Mouse (Mus musculus) adrenal gland, postnatal 25 days (tissue): ENCODE measurements around the gene Nek2. TPM values are rescaled to one million over a fixed set of nuclear protein-coding genes. Genes with fewer than 3 reads are reported as not detected.

Source experiments
- DNase-seq: peaks from one replicate; pipeline ENCODE4 v3.0.0; 2021; ENCODE audit warnings: mixed read lengths
- long read RNA-seq: library from polyadenylated mRNA; stranded (forward); transcript quantifications from one replicate; pipeline ENCODE4 v2.0.0, GENCODE M21; 2021
- total RNA-seq: library from RNA; stranded (reverse); gene quantifications from 2 replicates; pipeline ENCODE4 v1.2.3, GENCODE M21; 2021

Gene Nek2
- 6.7 and 6.8 TPM in 2 replicates for total RNA-seq
- long read RNA-seq, transcript Nek2-201 (8 exons, 3,227 nt), result major isoform, 10 of 15 reads
- long read RNA-seq, partial matches to known transcripts, result 1 of 15 reads
- long read RNA-seq, other reads (novel, unspliced or antisense), result 4 of 15 reads

DNA sequence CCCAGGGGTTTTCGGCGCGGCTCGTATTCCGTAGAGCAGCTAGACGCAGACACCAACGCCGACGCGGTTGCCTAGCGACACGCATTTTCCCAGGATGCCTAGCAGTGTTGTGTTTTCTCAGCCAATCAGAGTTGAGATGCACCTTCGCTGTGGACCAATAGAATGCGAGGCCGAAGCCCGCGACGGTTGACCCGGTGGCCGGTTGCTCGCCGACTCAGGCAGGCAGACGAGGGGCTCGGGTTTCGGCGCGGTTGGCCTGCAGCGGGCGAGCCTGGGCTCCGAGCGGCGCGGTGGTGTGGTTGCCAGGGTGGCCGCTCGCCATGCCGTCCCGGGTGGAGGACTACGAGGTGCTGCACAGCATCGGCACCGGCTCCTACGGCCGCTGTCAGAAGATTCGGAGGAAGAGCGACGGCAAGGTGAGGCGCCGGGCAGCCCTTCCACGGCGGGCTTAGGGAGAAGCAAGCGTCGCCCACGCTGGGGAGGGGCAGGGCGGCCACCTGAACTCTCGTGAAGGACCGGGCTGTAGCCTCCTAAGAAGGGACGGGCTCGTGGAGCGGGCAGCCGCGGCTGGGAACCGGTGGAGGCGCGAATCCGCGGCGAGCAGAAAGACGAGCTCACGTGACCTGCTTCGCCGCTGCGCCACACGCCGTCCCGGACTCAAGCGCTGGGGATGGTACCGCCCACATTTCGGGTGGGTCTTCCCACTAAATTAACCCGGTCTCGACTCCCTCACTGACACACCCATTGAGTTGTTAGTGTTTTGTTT, at the start of gene Nek2:
Gene Nek2 (plus strand): TSS at position 119 of the 766 bp plus-strand sequence.
- DNase-seq, result peak; percentile 96

DNA sequence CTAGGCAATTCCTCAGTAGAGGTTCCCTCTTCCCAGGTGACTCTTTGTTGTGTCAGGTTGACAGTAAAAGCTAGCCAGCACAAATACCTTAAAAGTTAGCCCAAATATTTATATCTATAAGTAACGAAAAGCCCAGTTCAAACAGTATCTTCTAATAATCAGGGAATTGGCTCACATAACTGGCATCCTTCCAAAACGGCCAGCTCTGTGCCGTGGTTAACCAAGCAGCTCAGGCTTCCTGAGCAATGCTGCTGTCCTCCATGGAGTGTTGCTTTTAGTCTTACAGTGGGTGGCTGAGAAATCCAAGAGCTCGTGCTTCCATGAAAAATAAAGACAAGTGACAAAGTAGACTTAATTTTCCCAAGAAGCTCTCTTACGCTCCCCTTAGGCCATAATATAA, 47.1 kb upstream of the Nek2 start:
- DNase-seq, result no peak

DNA sequence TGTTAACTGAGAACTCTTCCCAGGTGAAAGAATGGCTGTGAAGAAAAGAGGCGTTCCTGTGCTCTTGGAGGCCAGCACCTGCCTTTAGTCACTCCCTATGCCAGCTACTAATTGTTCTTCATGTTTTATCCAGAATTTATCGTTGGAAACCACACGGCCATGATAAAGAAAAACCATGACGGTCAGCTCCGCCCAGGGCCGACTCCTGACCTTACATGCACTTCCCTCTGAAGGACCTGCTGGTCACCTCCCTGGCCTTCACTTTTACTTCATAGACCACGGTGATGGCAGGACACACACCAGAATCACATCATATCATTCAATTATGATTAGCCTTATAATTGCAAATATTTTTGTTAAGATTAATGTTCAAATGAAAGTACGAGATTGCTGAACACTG, 46.1 kb upstream of the Nek2 start:
- no peak for DNase-seq

- DNase-seq, result no peak
Observed at GRCm38 (mm10) chr1:191777521-191777920, 43.7 kb upstream of the Nek2 start.

DNA sequence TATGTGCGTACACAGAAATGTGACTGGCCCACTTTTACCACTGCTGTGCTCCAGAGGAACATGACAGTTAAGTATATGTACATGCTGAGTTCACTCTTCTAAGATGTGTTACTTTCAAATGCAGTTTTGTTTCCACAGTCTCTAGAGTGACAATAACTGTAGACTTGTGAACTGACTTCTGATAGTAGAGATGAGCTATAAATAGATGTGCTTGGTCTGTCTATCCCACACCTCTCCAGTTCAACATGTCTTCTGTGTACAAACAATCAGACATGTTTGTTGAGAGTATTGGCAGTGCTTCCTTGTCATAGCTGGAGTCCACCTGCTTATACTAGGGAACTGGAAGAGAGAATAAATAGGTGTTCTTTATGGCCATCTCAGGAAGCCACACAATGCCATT, 40.8 kb upstream of the Nek2 start:
- no peak for DNase-seq

DNA sequence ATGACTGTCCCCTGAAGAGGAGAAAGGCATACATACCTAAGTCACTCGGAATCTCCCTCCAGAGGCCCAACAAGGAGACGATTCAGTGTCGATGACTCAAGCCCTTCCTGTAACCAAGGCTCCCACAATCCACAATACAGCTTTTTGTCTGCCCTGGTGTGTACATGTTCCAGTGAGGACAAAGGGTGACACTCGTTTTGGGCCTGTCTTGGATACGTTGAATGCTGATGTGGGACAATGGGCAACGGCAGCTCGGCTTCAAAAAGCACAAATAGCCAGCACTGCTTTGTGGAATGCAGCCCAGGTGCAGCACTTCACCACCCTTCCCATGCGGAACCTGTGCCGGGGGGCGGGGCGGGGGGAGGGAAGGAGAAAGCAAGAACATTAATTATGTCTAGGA, 36.1 kb upstream of the Nek2 start:
- no peak for DNase-seq

DNA sequence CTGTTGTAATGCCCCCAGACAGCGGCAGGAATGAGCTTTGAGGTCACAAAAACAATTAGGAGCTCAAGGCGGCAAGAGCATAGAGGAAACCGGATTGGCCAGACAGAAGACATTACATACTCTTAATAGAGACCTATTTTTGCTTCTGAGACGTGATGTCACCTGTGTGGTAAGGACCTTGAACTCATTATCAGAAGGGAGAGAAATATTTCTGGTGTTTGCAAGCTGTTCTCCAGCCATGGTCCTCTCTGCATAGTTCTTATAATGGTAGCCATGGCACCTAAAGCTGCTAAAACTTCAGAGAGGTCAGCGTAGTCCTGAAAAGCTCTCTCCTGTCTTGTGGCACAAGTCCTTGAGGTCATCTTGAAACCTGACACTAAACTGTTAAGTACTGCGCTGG, 35.0 kb upstream of the Nek2 start:
- DNase-seq, result no peak

GRCm38 (mm10) chr1:191787379-191787778, 33.9 kb upstream of the Nek2 start:
- no peak for DNase-seq

DNA sequence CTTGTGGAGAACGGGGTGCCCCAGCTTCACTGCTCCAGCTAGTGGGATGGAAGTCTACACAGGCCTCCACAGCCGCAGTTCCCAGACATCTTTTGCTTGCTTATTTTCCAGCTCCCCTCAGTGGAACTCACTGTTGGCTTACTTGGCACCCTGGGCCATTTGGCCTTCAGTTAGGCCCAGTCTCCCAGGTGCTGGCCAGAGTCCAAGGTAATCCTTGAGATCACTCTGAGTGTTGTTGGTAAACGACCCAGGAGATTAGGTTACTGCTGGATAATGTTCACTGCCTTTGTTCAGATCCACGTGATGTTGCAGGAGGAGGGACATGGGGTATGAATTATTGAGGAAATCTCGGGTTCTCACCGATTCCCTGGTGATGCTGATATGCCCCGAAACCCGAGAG, 28.3 kb upstream of the Nek2 start:
- DNase-seq, result peak; percentile 37

GRCm38 (mm10) chr1:191793888-191794532, 27.2 kb upstream of the Nek2 start:
- DNase-seq, result no peak

- no peak for DNase-seq
Observed at GRCm38 (mm10) chr1:191796238-191796896, 24.9 kb upstream of the Nek2 start.

DNA sequence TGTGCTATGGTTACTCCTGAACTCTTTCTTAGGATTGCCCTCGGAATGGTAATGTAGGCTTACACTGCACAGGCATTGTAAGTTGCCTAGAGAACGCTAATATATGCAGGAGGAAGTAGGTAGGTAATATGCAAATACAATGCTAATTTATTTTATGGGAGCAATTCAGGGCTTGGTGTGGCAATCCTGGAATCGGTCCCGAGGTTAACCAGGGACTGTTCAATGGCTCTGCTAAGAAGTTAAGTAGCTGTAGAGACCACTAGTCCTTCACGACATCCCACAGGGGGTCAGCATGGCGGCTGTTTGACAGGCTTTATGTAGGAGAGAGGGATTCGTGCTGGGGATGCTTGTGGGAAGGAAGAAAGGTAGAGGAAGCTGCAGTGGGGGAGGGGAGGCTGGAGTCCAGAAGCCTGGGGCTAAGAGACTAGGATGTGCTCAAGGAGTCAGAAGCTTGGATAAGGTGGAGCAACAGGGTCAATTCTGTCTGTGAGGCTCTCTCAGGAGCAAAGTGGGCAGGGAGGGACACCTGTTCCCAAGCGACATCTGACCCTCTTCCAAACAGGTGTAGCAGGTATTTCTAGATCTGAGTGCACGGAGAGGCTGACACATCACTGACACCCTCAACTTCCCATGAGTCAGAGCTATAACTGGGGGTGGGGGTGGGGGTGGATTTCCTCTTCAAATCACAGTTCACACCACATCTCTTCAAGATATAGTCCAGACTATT, 19.0 kb upstream of the Nek2 start:
- no peak for DNase-seq

DNA sequence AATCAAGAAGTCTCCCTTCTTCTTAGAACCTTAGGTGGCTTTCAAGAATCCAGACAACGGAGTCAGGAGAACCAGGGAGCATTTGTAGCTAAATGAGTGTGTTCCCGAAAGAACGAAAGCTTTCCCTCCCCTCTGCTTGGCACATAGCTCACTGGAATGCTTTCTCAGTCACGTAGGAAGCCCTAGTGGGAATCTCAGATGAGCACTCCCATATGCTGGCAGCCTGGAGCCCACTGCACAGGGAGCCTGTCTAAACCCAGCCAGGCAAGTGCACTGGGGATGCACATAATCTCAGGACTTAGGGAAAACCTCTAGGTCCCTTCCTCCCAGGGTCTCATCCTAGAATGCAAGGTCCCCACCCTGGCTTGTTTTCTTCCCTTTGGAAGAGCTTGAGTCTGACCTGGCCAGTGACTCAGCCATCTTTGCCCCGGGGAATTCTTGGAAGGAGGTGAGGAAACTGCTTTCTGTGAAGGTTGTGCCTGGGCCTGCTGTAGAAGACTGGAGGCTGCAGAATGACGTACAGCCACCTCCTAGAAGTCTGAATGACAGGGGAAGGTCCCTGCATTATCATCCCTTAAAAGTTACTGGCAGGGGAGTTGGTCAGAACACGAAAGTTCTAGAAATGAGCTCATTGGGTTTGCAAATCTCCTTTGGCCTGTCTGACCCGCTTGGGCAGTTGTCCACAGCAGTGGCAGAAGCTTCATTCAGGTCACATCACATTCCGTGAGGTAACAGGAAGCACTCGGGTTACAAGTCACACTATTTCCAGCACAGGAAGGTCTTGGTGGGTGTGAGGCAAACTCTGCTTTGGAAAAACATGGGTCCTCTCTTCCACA, 18.2 kb upstream of the Nek2 start:
- no peak for DNase-seq

DNA sequence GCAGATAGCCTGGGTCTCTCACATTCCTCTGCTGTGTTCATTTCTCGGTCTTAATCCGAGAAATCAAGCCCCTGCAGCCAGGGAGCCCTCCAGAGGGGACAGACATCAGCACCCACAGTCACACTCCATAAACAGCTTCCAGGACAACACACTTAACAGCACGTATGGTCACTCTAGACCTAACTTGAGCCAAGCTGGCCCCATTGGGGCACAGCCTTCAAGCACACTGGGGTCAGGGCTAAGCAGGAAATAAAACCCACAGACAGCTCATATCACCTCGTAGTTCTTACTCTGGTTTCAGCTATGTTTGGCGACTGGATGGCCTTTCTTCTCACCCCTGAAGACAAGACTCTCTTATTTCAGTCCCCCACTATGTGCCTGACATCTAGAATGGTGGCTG, 16.5 kb upstream of the Nek2 start:
- no peak for DNase-seq

DNA sequence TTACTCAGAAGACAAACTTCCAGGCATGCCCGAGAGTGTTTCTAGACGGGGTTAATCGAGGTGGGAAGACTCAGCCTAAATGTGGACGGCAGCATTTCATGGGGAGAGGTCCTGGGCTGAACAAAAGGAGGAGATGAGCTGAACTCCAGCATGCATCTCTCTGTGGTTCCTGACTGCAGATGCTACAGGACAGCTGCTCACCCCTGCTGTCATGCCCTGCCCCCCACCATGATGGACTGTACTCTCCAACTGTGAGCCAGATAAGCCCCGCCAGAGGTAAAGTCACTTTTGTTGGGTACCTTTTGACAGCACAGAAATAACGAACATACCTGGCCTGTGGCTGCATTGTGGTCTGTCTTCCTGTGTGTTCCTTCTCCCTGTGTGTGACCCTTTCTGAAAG, 15.5 kb upstream of the Nek2 start:
- DNase-seq, result no peak

GRCm38 (mm10) chr1:191806740-191807139, 14.5 kb upstream of the Nek2 start:
- no peak for DNase-seq

DNA sequence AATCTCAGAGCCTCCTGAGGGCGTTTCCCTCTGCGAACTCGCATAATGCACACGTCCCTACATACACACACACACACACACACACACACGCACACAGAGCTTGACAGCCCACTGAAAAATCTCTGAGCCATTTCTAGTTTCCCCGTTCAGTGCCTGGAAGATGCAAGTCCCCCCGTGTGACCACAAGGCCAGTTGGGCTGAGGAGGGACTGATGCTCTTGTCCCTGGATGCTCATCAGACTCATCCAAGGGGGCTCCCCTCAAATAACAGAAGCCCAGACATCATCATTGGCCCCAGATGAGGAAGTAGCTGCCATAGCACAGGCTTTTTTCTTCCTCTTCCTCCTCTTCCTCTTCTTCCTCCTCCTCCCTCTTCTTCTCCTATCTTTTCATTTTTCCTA, 13.3 kb upstream of the Nek2 start:
- DNase-seq, result no peak

- DNase-seq, result peak; percentile 37
Observed at GRCm38 (mm10) chr1:191808688-191809223, 12.5 kb upstream of the Nek2 start.

GRCm38 (mm10) chr1:191811774-191812173, 9.5 kb upstream of the Nek2 start:
- no peak for DNase-seq

DNA sequence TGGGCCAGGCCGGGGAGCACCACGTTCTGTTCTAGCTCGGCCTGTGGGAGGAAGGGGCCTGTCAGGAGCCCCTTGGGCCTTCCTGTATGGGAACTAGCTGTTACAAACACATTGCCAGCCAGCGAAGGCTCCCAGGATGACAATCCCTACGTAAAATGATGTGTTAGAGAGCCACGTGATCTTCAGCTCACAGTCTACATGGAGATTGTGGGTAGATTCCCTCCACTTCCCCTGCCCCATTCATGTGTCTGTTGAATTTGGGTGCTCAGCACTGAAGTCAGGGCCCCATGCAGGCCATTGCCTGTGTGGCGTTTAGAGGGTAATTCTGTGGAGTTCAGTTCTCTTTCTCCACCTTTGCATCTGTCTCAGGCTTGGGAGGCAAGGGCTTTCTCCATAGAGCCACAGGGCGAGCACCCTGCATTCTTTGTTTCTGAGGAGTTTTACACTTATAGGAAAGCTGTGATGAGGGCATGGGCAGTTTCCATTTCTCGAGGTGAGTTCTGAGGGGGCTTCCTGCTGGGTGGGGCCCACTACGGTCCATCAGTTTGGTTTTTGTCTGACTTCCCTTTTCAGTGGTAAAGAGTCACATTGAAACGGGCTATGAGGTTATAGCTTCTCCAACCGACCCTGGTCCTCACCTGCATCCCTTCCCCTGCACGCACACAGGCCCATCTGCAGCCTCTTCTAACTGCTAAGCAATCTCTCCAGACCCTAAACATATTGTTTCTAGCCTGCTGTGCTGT, 8.1 kb upstream of the Nek2 start:
- DNase-seq, result no peak

- no peak for DNase-seq
Observed at GRCm38 (mm10) chr1:191814240-191814639, 7.0 kb upstream of the Nek2 start.
